Mouse (Mus musculus): ENCODE data around the gene Olfr1472. TPM values are rescaled to one million over a fixed set of nuclear protein-coding genes. Genes with fewer than 3 reads are reported as not detected.

The Olfr1472 gene
- total RNA-seq (2023) = not detected

GRCm38 (mm10) chr19:13455986-13456385 is at the start of gene Olfr1472:
TSS of gene Olfr1472 (minus strand) at chr19:13456086.

GRCm38 (mm10) chr19:13500246-13500645 is 44.4 kb upstream of the Olfr1472 start, which contains the start of gene Olfr1477:
TSS of gene Olfr1477 (plus strand) at chr19:13500546.

GRCm38 (mm10) chr19:13480096-13480495 is 24.2 kb upstream of the Olfr1472 start, which contains the start of gene Olfr1475:
TSS of gene Olfr1475 (minus strand) at chr19:13480196.

GRCm38 (mm10) chr19:13469265-13469664 is 13.4 kb upstream of the Olfr1472 start, which contains the start of gene Olfr1474:
TSS of gene Olfr1474 (plus strand) at chr19:13469565.

DNA sequence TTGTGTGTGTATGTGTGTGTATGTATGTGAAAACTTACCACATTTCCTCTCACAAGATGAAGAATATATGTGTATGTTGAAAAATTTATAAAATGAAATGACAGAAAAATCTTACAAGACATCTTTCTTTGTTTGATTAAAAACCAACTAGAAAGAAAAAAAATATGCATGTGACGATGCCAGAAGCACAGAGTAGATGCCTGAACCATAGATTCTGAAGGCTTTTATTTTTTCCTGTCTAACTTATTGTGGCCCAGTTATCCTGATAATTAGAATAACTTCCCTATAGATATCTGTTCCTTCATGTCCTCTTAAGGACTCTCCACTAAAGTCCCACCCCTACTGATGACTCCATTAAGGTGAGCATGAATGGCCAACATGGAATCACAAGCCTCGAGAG is 12.8 kb downstream of the Olfr1472 start, which contains the start of gene Olfr1471:
Gene Olfr1471 (plus strand): TSS at position 301 of the 400 bp plus-strand sequence.

GRCm38 (mm10) chr19:13407549-13407948 is 48.3 kb downstream of the Olfr1472 start, which contains the start of gene Olfr1469:
TSS of gene Olfr1469 (plus strand) at chr19:13407849.

Other genes starting within 250 kb of the Olfr1472 start
- gene Olfr1463, start 224.8 kb downstream of the Olfr1472 start, total RNA-seq (2023) = not detected
- not detected for gene Olfr1465, start 140.5 kb downstream of the Olfr1472 start, total RNA-seq (2023)
- not detected for gene Olfr1466, start 117.2 kb downstream of the Olfr1472 start, total RNA-seq (2023)
- gene Olfr1467, start 93.8 kb downstream of the Olfr1472 start, total RNA-seq (2023) = not detected
- not detected for gene Olfr1469, start 48.2 kb downstream of the Olfr1472 start, total RNA-seq (2023)
- not detected for gene Olfr1471, start 12.7 kb downstream of the Olfr1472 start, total RNA-seq (2023)
- not detected for gene Olfr1474, start 13.5 kb upstream of the Olfr1472 start, total RNA-seq (2023)
- gene Olfr1475, start 24.1 kb upstream of the Olfr1472 start, total RNA-seq (2023) = not detected
- gene Olfr1477, start 44.5 kb upstream of the Olfr1472 start, total RNA-seq (2023) = not detected
- gene Olfr1480, start 71.8 kb upstream of the Olfr1472 start, total RNA-seq (2023) = not detected
- not detected for gene Olfr1484, start 127.4 kb upstream of the Olfr1472 start, total RNA-seq (2023)
- not detected for gene Olfr1487, start 161.3 kb upstream of the Olfr1472 start, total RNA-seq (2023)
- not detected for gene Olfr1489, start 175.5 kb upstream of the Olfr1472 start, total RNA-seq (2023)
- not detected for gene Olfr1490, start 195.0 kb upstream of the Olfr1472 start, total RNA-seq (2023)
- not detected for gene Olfr1491, start 241.2 kb upstream of the Olfr1472 start, total RNA-seq (2023)